Mouse (Mus musculus) neural tube, embryonic 14.5 days (tissue): Measurements from ENCODE around the gene Col4a2. TPM values are rescaled to one million over a fixed set of nuclear protein-coding genes. Genes with fewer than 3 reads are reported as not detected.

Experiments
- ATAC-seq: fragments of 200-750 bp; cut with Nextera tagmentation; 2 replicates; pipeline ENCODE4 v1.8.0; 2017; ENCODE audit warnings: low read depth, mild to moderate bottlenecking, moderate TSS enrichment, moderate library complexity
- H3K27ac ChIP-seq: fragments of 300-500 bp; sonication (generic); 2 replicates; pipeline ENCODE4 v1.5.1; 2014; ENCODE audit warnings: low read depth, mild to moderate bottlenecking, control low read depth, low read length, moderate library complexity, mixed read lengths
- H3K27me3 ChIP-seq: fragments of 300-500 bp; sonication (generic); 2 replicates; pipeline ENCODE4 v1.6.1; 2014; ENCODE audit warnings: low read length; ENCODE audit not compliant: control insufficient read depth, insufficient read depth
- H3K36me3 ChIP-seq: fragments of 300-500 bp; sonication (generic); 2 replicates; pipeline ENCODE4 v1.6.1; 2014; ENCODE audit warnings: low read length, mixed read lengths; ENCODE audit not compliant: control insufficient read depth, insufficient read depth
- H3K4me1 ChIP-seq: fragments of 300-500 bp; sonication (generic); 2 replicates; pipeline ENCODE4 v1.6.1; 2014; ENCODE audit warnings: low read length; ENCODE audit not compliant: control insufficient read depth, insufficient read depth
- H3K4me2 ChIP-seq: fragments of 300-500 bp; sonication (generic); 2 replicates; pipeline ENCODE4 v1.6.1; 2014; ENCODE audit warnings: mild to moderate bottlenecking, low read depth, low read length, control low read depth
- H3K4me3 ChIP-seq: fragments of 300-500 bp; sonication (generic); 2 replicates; pipeline ENCODE4 v1.5.1; 2014; ENCODE audit warnings: low read depth, low read length, control low read depth, mixed read lengths
- H3K9ac ChIP-seq: fragments of 300-500 bp; sonication (generic); replicated peaks from 2 replicates; pipeline ENCODE4 v1.6.1; 2014; ENCODE audit warnings: low read depth, mild to moderate bottlenecking, control low read depth, low read length, mixed read lengths
- H3K9me3 ChIP-seq: fragments of 300-500 bp; sonication (generic); 2 replicates; pipeline ENCODE4 v1.6.1; 2016; ENCODE audit warnings: low read length; ENCODE audit not compliant: control insufficient read depth
- whole genome bisulfite sequencing: fragments of 180-500 bp; shearing (Covaris S2); extraction: QIAGEN DNeasy Blood & Tissue Kit; methylation state at CpG from one replicate; pipeline ENCODE4 v1.1.7; 2014; 5-methylcytosine and 5-hydroxymethylcytosine counted together
- polyA plus RNA-seq: library from polyadenylated mRNA; unstranded; fragments of >200 nt; fragmentation: Nextera tagmentation; extraction: Ambion mirVana; gene quantifications from 2 replicates; pipeline ENCODE4 v1.2.1, GENCODE M21; 2014

The Col4a2 gene
- polyA plus RNA-seq, 1 experiment from 2014 or later, result 11.8 TPM

GRCm38 (mm10) chr8:11366741-11367140 is 54.1 kb downstream of the Col4a2 start:
- H3K27ac ChIP-seq, result no peak overlapping the region
- ATAC-seq, result no peak
- 91% methylated on average over 4 of the region's 4 CpGs for WGBS
- H3K4me2 ChIP-seq, result no peak overlapping the region
- peaks cover 15% of the 10 kb centered on the region; the same call in 1 of the 2 replicates for H3K4me1 ChIP-seq
- H3K27me3 ChIP-seq, result no peaks in the 10 kb centered on the region
- no peaks in the 10 kb centered on the region for H3K9me3 ChIP-seq
- no peaks in the 10 kb centered on the region for H3K36me3 ChIP-seq
- no peak overlapping the region for H3K9ac ChIP-seq
- no peak overlapping the region for H3K4me3 ChIP-seq

GRCm38 (mm10) chr8:11367670-11368069 is 55.1 kb downstream of the Col4a2 start:
- H3K27ac ChIP-seq, result no peak overlapping the region
- no peak overlapping the region for H3K4me2 ChIP-seq
- no peaks in the 10 kb centered on the region for H3K27me3 ChIP-seq
- no peaks in the 10 kb centered on the region for H3K36me3 ChIP-seq
- no peak for ATAC-seq
- H3K9me3 ChIP-seq, result no peaks in the 10 kb centered on the region
- peaks cover 9% of the 10 kb centered on the region; the same call in 1 of the 2 replicates for H3K4me1 ChIP-seq
- no peak overlapping the region for H3K4me3 ChIP-seq
- 80% methylated on average over 5 of the region's 5 CpGs for WGBS
- no peak overlapping the region for H3K9ac ChIP-seq

GRCm38 (mm10) chr8:11369526-11370203 is 57.1 kb downstream of the Col4a2 start:
- H3K9ac ChIP-seq, result no peak overlapping the region
- no peak overlapping the region for H3K4me3 ChIP-seq
- no peak overlapping the region for H3K4me2 ChIP-seq
- H3K9me3 ChIP-seq, result no peaks in the 10 kb centered on the region
- no peaks in the 10 kb centered on the region for H3K36me3 ChIP-seq
- WGBS, result 84% methylated on average over 19 of the region's 19 CpGs
- H3K27ac ChIP-seq, result no peak overlapping the region
- no peaks in the 10 kb centered on the region for H3K27me3 ChIP-seq
- H3K4me1 ChIP-seq, result 0 out of 2 replicates have a peak, but pooled peaks cover 2% of the 10 kb centered on the region
- ATAC-seq, result no peak

GRCm38 (mm10) chr8:11371347-11371746 is 58.7 kb downstream of the Col4a2 start:
- no peaks in the 10 kb centered on the region for H3K27me3 ChIP-seq
- H3K4me1 ChIP-seq, result no peaks in the 10 kb centered on the region
- no peak overlapping the region for H3K27ac ChIP-seq
- no peak for ATAC-seq
- no peak overlapping the region for H3K4me3 ChIP-seq
- H3K4me2 ChIP-seq, result no peak overlapping the region
- no peaks in the 10 kb centered on the region for H3K36me3 ChIP-seq
- no peak overlapping the region for H3K9ac ChIP-seq
- 92% methylated on average over 10 of the region's 10 CpGs for WGBS
- H3K9me3 ChIP-seq, result no peaks in the 10 kb centered on the region

- no peaks in the 10 kb centered on the region for H3K27me3 ChIP-seq
- 96% methylated on average over 8 of the region's 8 CpGs for WGBS
- H3K4me3 ChIP-seq, result no peak overlapping the region
- H3K27ac ChIP-seq, result no peak overlapping the region
- H3K9ac ChIP-seq, result no peak overlapping the region
- H3K4me2 ChIP-seq, result no peak overlapping the region
- H3K9me3 ChIP-seq, result no peaks in the 10 kb centered on the region
- H3K36me3 ChIP-seq, result no peaks in the 10 kb centered on the region
- ATAC-seq, result no peak
- no peaks in the 10 kb centered on the region for H3K4me1 ChIP-seq
These were observed 59.5 kb downstream of the Col4a2 start for GRCm38 (mm10) chr8:11372080-11372479.

- no peaks in the 10 kb centered on the region for H3K27me3 ChIP-seq
- 88% methylated on average over 15 of the region's 15 CpGs for WGBS
- no peak for ATAC-seq
These were observed 61.2 kb downstream of the Col4a2 start for GRCm38 (mm10) chr8:11373643-11374325.

GRCm38 (mm10) chr8:11374326-11375076 is 61.9 kb downstream of the Col4a2 start:
- H3K4me1 ChIP-seq, result no peaks in the 10 kb centered on the region
- no peak overlapping the region for H3K27ac ChIP-seq
- WGBS, result 85% methylated on average over 15 of the region's 15 CpGs
- H3K4me2 ChIP-seq, result no peak overlapping the region
- no peaks in the 10 kb centered on the region for H3K27me3 ChIP-seq
- no peak for ATAC-seq
- H3K4me3 ChIP-seq, result no peak overlapping the region
- H3K9ac ChIP-seq, result no peak overlapping the region
- H3K9me3 ChIP-seq, result no peaks in the 10 kb centered on the region
- no peaks in the 10 kb centered on the region for H3K36me3 ChIP-seq

More at GRCm38 (mm10) chr8:11373643-11374325, 61.2 kb downstream of the Col4a2 start:
- Histone ChIP-seq H3K27ac (no peak overlapping the region), H3K4me1 (no peaks in the 10 kb centered on the region), H3K9me3 (no peaks in the 10 kb centered on the region), H3K4me2 (no peak overlapping the region), H3K36me3 (no peaks in the 10 kb centered on the region), H3K9ac (no peak overlapping the region), H3K4me3 (no peak overlapping the region)

- no peak for ATAC-seq
- Histone ChIP-seq H3K4me2 (no peak overlapping the region), H3K9ac (no peak overlapping the region), H3K36me3 (no peaks in the 10 kb centered on the region), H3K4me1 (no peaks in the 10 kb centered on the region), H3K9me3 (no peaks in the 10 kb centered on the region), H3K4me3 (no peak overlapping the region), H3K27ac (no peak overlapping the region), H3K27me3 (no peaks in the 10 kb centered on the region)
- 56% methylated on average over 18 of the region's 18 CpGs for WGBS
These were observed 63.3 kb downstream of the Col4a2 start for GRCm38 (mm10) chr8:11375749-11376438.
